Mouse (Mus musculus): Measurements from ENCODE around the gene Hsd17b3.

The Hsd17b3 gene

DNA sequence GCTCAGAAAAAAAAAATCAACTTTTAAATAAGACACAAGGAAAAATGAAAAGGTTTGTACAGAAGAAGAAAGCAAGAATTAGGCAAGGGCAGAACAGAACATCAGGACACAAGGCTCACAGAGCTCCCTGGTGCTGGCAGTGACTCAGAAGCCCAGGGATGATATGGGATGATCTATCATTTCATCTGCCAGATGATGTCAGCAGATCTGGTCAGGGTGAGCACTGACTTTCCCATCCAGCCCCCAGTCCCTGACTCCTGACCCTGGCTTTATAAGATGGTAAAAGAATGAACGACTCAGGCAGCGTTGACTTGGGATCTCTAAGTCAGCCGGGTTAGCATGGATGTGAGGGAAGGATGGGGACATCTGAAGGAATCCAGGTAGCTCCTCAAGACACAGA, 5.7 kb downstream of the Hsd17b3 start:
- WGBS = 93% methylated on average over 3 of the region's 3 CpGs

DNA sequence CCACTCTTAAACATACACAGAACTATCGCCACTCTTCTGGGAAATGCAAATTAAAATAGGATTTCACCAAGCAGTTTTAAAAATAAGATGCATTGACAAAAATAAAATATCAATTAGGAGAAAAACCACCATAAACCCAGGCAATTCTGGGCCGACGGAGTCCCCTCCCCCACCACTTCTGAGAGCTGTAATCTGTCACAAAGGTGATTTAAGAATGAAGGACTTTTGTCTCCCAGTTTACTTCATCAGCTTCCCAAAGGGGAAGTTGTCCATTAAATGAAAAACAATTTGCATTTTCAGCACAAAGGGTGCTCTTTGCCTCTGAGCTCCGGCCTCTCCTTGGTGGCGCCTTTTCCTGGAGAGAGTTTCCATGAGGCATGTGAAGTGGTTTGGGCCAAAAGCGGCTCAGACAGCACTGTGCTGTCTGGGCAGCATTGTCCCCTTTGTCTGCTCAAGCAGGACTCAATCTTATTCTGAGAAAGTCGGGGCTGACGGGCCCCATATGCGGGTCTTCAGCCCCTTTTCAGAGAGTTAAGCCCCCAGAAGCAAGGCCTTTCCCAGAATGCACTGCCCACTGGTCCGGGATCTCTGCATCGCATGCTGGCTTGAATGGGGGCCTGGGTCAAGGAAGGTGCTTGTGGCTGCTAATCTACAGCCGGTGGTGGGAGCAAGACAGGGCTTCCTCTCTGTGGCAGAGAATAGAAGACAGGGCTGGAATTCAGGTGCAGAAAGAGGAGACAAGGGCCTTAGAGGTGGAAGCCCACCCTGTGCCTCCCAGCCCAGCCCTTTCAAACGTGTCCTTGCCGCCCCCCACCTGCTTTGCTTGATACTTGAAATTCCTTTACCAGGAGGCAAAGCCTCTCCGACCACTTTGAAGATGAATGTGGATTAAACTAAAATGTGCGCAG, 7.8 kb downstream of the Hsd17b3 start:
- 46% methylated on average over 16 of the region's 16 CpGs for WGBS

- 89% methylated on average over 5 of the region's 5 CpGs for WGBS
These were observed 11.4 kb downstream of the Hsd17b3 start for GRCm38 (mm10) chr13:64077591-64077990.

GRCm38 (mm10) chr13:64076074-64076473, 13.0 kb downstream of the Hsd17b3 start:
- WGBS = 87% methylated on average over 4 of the region's 4 CpGs

- WGBS = 67% methylated on average over 3 of the region's 3 CpGs
These were observed 22.4 kb downstream of the Hsd17b3 start for GRCm38 (mm10) chr13:64066653-64067052.

DNA sequence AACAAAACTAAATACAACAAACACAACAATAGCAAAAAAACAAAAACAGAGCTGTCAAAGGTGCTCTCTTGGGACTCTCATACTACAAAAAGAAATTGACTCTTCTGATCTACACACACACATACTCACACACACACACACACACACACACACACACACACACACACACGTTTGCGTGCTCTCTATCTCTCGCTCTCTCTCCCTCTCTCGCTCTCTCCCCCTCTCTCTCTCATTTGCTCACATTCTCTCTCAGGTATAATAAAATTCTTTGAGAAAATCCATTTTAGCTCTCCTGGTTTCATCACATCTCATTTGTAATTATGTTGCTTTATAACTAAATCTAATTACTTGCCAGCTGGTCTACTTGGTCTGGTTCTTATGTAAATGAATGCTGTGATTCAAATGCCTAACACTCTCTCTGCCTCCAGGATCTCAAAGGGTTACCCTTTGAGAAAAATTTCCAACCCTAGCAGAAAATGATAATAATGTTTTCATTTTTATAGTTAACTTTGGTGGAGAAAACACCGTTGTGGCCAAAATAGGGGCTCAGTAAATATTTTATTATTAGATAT, 28.0 kb downstream of the Hsd17b3 start:
- WGBS = 88% methylated on average over 5 of the region's 5 CpGs

- WGBS = 57% methylated on average over 1 of the region's 1 CpGs
These were observed 35.1 kb downstream of the Hsd17b3 start for GRCm38 (mm10) chr13:64053959-64054358.

- WGBS = 93% methylated on average over 2 of the region's 2 CpGs
These were observed 36.7 kb downstream of the Hsd17b3 start for GRCm38 (mm10) chr13:64052281-64052680.

DNA sequence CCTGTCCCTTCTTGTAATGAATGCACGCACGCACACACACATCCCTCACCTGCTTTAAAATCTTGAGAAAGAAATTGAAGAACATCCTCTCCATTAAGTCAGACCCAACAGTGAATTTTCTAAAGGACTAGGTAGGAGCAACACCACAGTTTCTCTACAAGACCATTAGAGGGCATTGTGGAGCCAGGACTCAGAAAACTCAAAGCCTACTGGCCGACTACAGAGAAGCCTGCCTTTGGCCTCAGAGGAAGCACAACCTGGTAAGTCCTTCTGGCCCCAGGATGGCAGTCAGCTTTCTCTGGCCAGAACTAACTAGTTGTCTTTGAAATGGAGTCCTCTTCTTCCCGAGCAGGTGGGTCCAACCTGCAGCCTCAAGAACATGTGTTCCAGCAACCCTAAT, 38.1 kb downstream of the Hsd17b3 start:
- WGBS = 74% methylated on average over 4 of the region's 4 CpGs

DNA sequence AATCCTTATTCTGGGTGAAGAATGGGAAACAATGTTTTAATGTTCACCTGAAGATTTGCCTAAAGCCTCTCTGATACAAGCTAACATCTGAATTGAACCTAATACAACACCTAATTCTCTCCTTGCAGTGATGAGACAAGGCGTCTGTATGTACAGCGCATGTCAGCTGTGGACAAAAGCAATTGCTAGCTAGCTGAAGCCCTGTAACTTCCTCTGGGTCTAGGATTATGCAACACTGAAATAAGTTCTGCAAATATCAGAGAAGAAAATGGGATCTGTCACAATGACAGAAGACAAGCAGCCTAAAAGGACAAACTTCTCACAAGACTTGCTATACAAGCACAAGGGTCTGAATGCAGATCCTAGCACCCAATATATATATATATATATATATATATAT, 40.6 kb downstream of the Hsd17b3 start:
- 94% methylated on average over 2 of the region's 2 CpGs for WGBS

- 73% methylated on average over 10 of the region's 10 CpGs for WGBS
These were observed 49.1 kb downstream of the Hsd17b3 start for GRCm38 (mm10) chr13:64039976-64040375.

DNA sequence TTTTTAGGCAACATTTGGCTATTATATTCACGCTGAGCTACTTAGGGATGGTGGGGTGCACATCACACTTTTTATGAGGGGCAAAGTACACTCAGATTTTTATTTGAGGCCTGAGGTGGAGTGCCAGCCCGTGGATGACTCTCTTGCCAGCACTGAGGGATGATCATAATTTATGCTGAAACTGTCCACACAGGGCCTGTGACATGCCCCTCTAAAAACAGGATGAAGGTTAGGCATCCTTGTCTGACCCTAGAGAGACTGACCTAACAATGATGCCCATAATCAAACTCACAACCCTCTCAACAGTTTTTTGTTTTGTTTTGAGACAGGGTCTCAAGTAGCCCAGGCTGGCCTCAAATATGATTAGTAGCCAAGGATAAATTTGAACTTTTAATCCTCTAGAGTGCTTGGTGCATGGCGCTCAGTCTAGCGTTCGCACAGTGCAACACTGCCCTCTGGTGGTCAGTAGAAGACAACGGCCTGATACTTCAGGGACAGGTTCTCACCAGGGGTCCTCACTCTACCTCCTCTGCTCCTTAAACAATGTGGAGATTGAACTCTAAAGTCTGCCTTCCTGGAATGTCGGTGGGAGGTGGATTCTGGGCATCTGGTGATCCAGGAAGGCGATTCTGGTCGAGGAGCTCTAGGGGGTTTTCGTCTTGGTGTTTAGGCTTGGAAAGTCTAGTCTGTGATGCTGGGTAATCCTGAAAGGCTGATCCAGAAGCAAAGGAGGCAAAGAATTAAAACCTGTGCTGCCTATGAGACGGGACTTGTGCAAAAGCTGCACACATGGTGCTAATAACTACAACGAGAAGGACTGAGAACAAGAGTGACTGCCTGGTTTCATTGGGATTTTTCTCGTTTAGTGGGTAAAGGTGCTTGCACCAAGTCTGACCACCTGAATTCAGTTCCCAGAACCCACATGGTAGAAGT, 52.7 kb downstream of the Hsd17b3 start:
- 29% methylated on average over 13 of the region's 13 CpGs for WGBS

DNA sequence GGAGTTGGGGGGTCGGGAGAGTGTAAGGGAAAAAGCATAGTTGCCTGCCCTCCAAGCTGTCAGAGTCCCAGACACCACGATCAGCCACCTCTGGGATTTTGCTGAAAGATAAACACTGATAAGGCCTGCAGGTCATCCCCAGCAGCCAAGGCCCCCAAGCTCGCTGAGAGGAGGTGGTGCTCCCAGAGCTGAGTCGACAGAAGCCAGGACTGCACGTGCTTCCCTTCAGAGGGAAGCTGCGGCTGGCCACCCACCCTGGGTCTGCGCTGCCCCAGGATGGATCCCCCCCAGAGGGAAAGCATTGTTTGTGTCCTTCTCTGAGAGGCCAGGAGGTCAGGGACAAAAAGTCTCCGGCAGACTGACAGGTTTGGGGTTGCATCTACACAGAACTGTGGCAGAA, 54.0 kb downstream of the Hsd17b3 start:
- WGBS = 73% methylated on average over 8 of the region's 8 CpGs

GRCm38 (mm10) chr13:64033921-64034320, 55.1 kb downstream of the Hsd17b3 start:
- 94% methylated on average over 6 of the region's 6 CpGs for WGBS

- WGBS = 86% methylated on average over 4 of the region's 4 CpGs
These were observed 55.8 kb downstream of the Hsd17b3 start for GRCm38 (mm10) chr13:64033181-64033580.

DNA sequence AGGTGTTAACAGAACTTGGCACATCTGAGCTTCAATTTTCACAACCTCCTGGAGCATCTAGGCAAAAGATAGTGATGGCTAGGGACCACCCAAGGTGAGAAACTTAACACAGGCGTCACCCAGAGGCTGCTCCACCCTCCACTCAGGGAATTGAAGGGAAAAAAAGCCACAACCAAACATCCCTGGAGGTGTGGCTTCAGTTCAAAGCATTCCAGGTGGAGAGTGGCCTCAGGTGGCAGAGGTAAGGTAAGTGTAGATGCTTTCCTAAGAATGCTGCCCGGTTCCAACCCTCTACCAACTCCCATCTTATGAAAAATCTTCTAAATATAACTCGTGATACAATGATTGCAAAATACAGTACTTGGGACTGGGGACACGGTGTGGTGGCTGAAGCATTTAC, 57.8 kb downstream of the Hsd17b3 start:
- 90% methylated on average over 4 of the region's 4 CpGs for WGBS

GRCm38 (mm10) chr13:64030792-64031191, 58.2 kb downstream of the Hsd17b3 start:
- WGBS = 82% methylated on average over 1 of the region's 1 CpGs

- WGBS = 86% methylated on average over 4 of the region's 4 CpGs
These were observed 64.2 kb downstream of the Hsd17b3 start for GRCm38 (mm10) chr13:64024803-64025202.

DNA sequence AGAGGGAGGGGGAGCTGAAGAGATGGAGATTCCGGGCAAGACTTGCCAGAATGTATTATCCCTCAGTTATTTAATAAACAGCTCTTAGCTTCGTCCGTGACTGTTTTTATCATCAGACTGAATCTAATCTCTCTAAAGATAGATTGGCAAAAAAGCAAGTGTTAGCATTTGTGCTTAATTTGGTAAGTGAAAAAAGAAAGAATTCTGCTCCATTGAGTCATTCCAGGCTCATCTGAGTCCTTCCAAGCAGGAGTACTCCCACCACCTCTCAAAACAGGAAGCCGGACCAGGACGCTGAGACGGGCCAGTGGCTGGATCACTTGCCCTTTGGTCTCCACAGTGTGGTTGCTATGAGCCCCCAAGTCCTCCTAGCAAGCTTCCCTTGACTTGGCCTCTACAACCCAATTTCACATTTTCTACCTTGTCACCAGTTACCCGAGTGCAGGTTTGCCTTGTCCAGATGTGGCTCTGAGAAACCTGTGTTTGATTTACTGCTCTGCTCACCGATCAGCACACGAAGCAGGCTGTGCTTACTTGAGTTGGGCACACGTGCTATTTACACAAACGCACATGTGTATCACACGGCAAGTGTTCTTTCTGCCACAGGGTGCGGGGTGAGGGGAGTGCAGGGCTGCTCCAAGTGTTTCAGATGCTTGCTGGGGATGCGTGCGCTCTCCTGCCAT, 66.1 kb downstream of the Hsd17b3 start:
- 56% methylated on average over 15 of the region's 15 CpGs for WGBS

DNA sequence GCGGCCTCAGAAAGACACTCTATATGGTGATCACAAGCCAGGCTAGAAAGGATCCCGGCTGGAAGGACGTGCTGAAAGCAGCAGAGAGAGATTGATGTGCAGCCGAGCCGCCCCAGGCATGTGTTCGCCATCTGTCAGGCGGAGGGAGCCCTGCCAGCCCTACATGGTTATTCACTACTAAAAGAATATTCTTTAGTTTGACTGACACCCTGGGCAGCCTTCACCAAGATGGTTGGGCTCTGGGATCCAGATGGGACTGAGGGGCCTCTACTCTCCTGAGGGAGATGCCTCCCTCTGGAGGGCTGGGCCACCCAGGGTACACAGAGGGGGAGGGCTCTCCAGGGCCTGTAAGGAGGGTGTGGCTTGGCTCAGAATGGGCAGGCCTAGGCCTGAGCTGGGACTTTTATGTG, 68.1 kb downstream of the Hsd17b3 start:
- 50% methylated on average over 7 of the region's 7 CpGs for WGBS

GRCm38 (mm10) chr13:64018586-64019141, 70.4 kb downstream of the Hsd17b3 start:
- 59% methylated on average over 10 of the region's 10 CpGs for WGBS

Data from cerebral cortex, adult 2 months (tissue).